Mouse (Mus musculus) neural tube, embryonic 11.5 days (tissue): ENCODE measurements around the gene Eif3a. TPM values are rescaled to one million over a fixed set of nuclear protein-coding genes. Genes with fewer than 3 reads are reported as not detected.

Experiments used
- ATAC-seq: fragments of 200-750 bp; cut with Nextera tagmentation; 2 replicates; pipeline ENCODE4 v1.8.0; 2017; ENCODE audit warnings: moderate number of reproducible peaks, mild to moderate bottlenecking, moderate TSS enrichment, moderate library complexity; ENCODE audit not compliant: insufficient read depth, low FRiP score, low TSS enrichment
- DNase-seq: peaks from one replicate; pipeline ENCODE4 v3.0.0-alpha.2; 2015; ENCODE audit warnings: low spot score
- H3K27ac ChIP-seq: fragments of 300-500 bp; sonication (generic); 2 replicates; pipeline ENCODE4 v1.5.1; 2014; ENCODE audit warnings: low read depth, mild to moderate bottlenecking, low read length
- H3K27me3 ChIP-seq: fragments of 300-500 bp; sonication (generic); 2 replicates; pipeline ENCODE4 v1.6.1; 2014; ENCODE audit warnings: mild to moderate bottlenecking, low read length, mixed read lengths; ENCODE audit not compliant: control insufficient read depth, insufficient read depth
- H3K36me3 ChIP-seq: fragments of 300-500 bp; sonication (generic); 2 replicates; pipeline ENCODE4 v1.6.1; 2014; ENCODE audit warnings: mild to moderate bottlenecking, low read length, moderate library complexity, mixed read lengths; ENCODE audit not compliant: control insufficient read depth, insufficient read depth
- H3K4me1 ChIP-seq: fragments of 300-500 bp; sonication (generic); 2 replicates; pipeline ENCODE4 v1.6.1; 2014; ENCODE audit warnings: low read length, mixed read lengths; ENCODE audit not compliant: control insufficient read depth, insufficient read depth
- H3K4me2 ChIP-seq: fragments of 300-500 bp; sonication (generic); 2 replicates; pipeline ENCODE4 v1.6.1; 2014; ENCODE audit warnings: low read depth, mild to moderate bottlenecking, moderate library complexity
- H3K4me3 ChIP-seq: fragments of 300-500 bp; sonication (generic); 2 replicates; pipeline ENCODE4 v1.5.1; 2014; ENCODE audit warnings: low read depth, low read length
- H3K9ac ChIP-seq: fragments of 300-500 bp; sonication (generic); 2 replicates; pipeline ENCODE4 v1.6.1; 2014; ENCODE audit warnings: mild to moderate bottlenecking, low read length
- H3K9me3 ChIP-seq: fragments of 300-500 bp; sonication (generic); 2 replicates; pipeline ENCODE4 v1.6.1; 2016; ENCODE audit warnings: low read length; ENCODE audit not compliant: control insufficient read depth
- WGBS: fragments of 180-500 bp; shearing (Covaris S2); extraction: QIAGEN DNeasy Blood & Tissue Kit; methylation state at CpG from one replicate; pipeline ENCODE4 v1.1.7; 2014; 5-methylcytosine and 5-hydroxymethylcytosine counted together
- polyA plus RNA-seq: library from polyadenylated mRNA; unstranded; fragments of >200 nt; fragmentation: Nextera tagmentation; extraction: Ambion mirVana; gene quantifications from 2 replicates; pipeline ENCODE4 v1.2.1, GENCODE M21; 2014

Gene Eif3a
- 167 and 168 TPM in 2 replicates for polyA plus RNA-seq

GRCm38 (mm10) chr19:60790551-60791161 lies at the start of gene Eif3a:
TSS of gene Eif3a (minus strand) at chr19:60790658.
- DNase-seq (peak; percentile 98), ATAC-seq (peak; percentile 97)
- H3K27ac ChIP-seq: peak within 1 kb of the TSS; percentile 96
- H3K27me3 ChIP-seq: no peaks in the 10 kb centered on the region
- H3K4me3 ChIP-seq: peak within 1 kb of the TSS; percentile 99
- peak within 1 kb of the TSS; percentile 43 for H3K4me2 ChIP-seq
- peak within 1 kb of the TSS; percentile 100 for H3K9ac ChIP-seq
- H3K4me1 ChIP-seq: peaks cover 8% of the 10 kb centered on the region
- WGBS: 0% methylated on average over 57 of the region's 57 CpGs
- H3K36me3 ChIP-seq: no peaks in the 10 kb centered on the region
- no peaks in the 10 kb centered on the region for H3K9me3 ChIP-seq

GRCm38 (mm10) chr19:60837747-60838146 lies 47.3 kb upstream of the Eif3a start:
- Histone ChIP-seq H3K9me3 (no peaks in the 10 kb centered on the region), H3K4me3 (no peak overlapping the region), H3K36me3 (peaks cover 10% of the 10 kb centered on the region), H3K4me2 (no peak overlapping the region), H3K27ac (no peak overlapping the region), H3K4me1 (no peaks in the 10 kb centered on the region), H3K9ac (no peak overlapping the region), H3K27me3 (no peaks in the 10 kb centered on the region)
- ATAC-seq (no peak), DNase-seq (peak; percentile 70)
- 80% methylated on average over 1 of the region's 1 CpGs for WGBS

- no peak overlapping the region for H3K4me3 ChIP-seq
- no peak overlapping the region for H3K9ac ChIP-seq
- WGBS: 93% methylated on average over 6 of the region's 6 CpGs
- no peaks in the 10 kb centered on the region for H3K9me3 ChIP-seq
- no peaks in the 10 kb centered on the region; the same call in 1 of the 2 replicates for H3K36me3 ChIP-seq
- DNase-seq: no peak
- no peaks in the 10 kb centered on the region for H3K4me1 ChIP-seq
- no peaks in the 10 kb centered on the region for H3K27me3 ChIP-seq
- no peak overlapping the region for H3K27ac ChIP-seq
- no peak for ATAC-seq
- H3K4me2 ChIP-seq: no peak overlapping the region
These were observed 28.2 kb upstream of the Eif3a start for GRCm38 (mm10) chr19:60818677-60819076.

GRCm38 (mm10) chr19:60813133-60813532 lies 22.7 kb upstream of the Eif3a start:
- Histone ChIP-seq H3K4me3 (no peak overlapping the region), H3K27ac (no peak overlapping the region), H3K27me3 (no peaks in the 10 kb centered on the region), H3K9ac (no peak overlapping the region), H3K9me3 (no peaks in the 10 kb centered on the region), H3K36me3 (no peaks in the 10 kb centered on the region), H3K4me2 (no peak overlapping the region), H3K4me1 (0 out of 2 replicates have a peak, but pooled peaks cover 3% of the 10 kb centered on the region)
- DNase-seq: no peak
- no peak for ATAC-seq
- 96% methylated on average over 6 of the region's 6 CpGs for WGBS

- ATAC-seq: no peak
- H3K36me3 ChIP-seq: no peaks in the 10 kb centered on the region
- 22% methylated on average over 10 of the region's 10 CpGs for WGBS
- H3K4me1 ChIP-seq: 0 out of 2 replicates have a peak, but pooled peaks cover 3% of the 10 kb centered on the region
- no peaks in the 10 kb centered on the region for H3K27me3 ChIP-seq
- DNase-seq: no peak
- peak overlapping the region; percentile 74 for H3K4me2 ChIP-seq
- peak overlapping the region; percentile 79 for H3K4me3 ChIP-seq
- peak overlapping the region; percentile 82 for H3K9ac ChIP-seq
- H3K27ac ChIP-seq: no peak overlapping the region; the same call in 1 of the 2 replicates
- H3K9me3 ChIP-seq: no peaks in the 10 kb centered on the region
These were observed 21.6 kb upstream of the Eif3a start for GRCm38 (mm10) chr19:60812036-60812389.

GRCm38 (mm10) chr19:60811098-60812035 lies 20.9 kb upstream of the Eif3a start, which contains the start of gene Fam45a:
TSS of gene Fam45a (plus strand) at chr19:60811585.
- peak within 1 kb of the TSS; percentile 74 for H3K4me2 ChIP-seq
- H3K4me1 ChIP-seq: 0 out of 2 replicates have a peak, but pooled peaks cover 3% of the 10 kb centered on the region
- H3K4me3 ChIP-seq: peak within 1 kb of the TSS; percentile 79
- no peaks in the 10 kb centered on the region for H3K9me3 ChIP-seq
- 2% methylated on average over 39 of the region's 45 CpGs for WGBS
- peak within 1 kb of the TSS; percentile 82 for H3K9ac ChIP-seq
- peak; percentile 99 for ATAC-seq
- H3K36me3 ChIP-seq: no peaks in the 10 kb centered on the region
- no peaks in the 10 kb centered on the region for H3K27me3 ChIP-seq
- DNase-seq: peak; percentile 90
- peak within 1 kb of the TSS; percentile 44; the same call in 1 of the 2 replicates for H3K27ac ChIP-seq

GRCm38 (mm10) chr19:60809927-60810326 lies 19.5 kb upstream of the Eif3a start:
- no peaks in the 10 kb centered on the region for H3K36me3 ChIP-seq
- no peaks in the 10 kb centered on the region for H3K27me3 ChIP-seq
- DNase-seq (no peak), ATAC-seq (no peak)
- WGBS: 92% methylated on average over 2 of the region's 2 CpGs
- H3K4me1 ChIP-seq: 0 out of 2 replicates have a peak, but pooled peaks cover 3% of the 10 kb centered on the region
- H3K9ac ChIP-seq: no peak overlapping the region
- no peak overlapping the region for H3K4me2 ChIP-seq
- H3K9me3 ChIP-seq: no peaks in the 10 kb centered on the region
- no peak overlapping the region for H3K4me3 ChIP-seq
- H3K27ac ChIP-seq: no peak overlapping the region

- DNase-seq (no peak), ATAC-seq (no peak)
- no peak overlapping the region for H3K9ac ChIP-seq
- no peaks in the 10 kb centered on the region for H3K4me1 ChIP-seq
- H3K4me2 ChIP-seq: no peak overlapping the region
- no peak overlapping the region for H3K27ac ChIP-seq
- no peaks in the 10 kb centered on the region for H3K36me3 ChIP-seq
- 58% methylated on average over 2 of the region's 2 CpGs for WGBS
- H3K27me3 ChIP-seq: no peaks in the 10 kb centered on the region
- H3K4me3 ChIP-seq: no peak overlapping the region
- no peaks in the 10 kb centered on the region for H3K9me3 ChIP-seq
These were observed 14.4 kb upstream of the Eif3a start for GRCm38 (mm10) chr19:60804903-60805302.
